Mouse (Mus musculus) lung, postnatal 0 days (tissue): ENCODE measurements around the gene Slc12a7. TPM values are rescaled to one million over a fixed set of nuclear protein-coding genes. Genes with fewer than 3 reads are reported as not detected.

ENCODE experiments used
- ATAC-seq: fragments of 200-750 bp; cut with Nextera tagmentation; 2 replicates; pipeline ENCODE4 v1.8.0; 2017; ENCODE audit warnings: moderate library complexity
- DNase-seq: peaks from one replicate; pipeline ENCODE4 v3.0.0-alpha.2; 2016; ENCODE audit warnings: low spot score
- H3K27ac ChIP-seq: fragments of 300-500 bp; sonication (generic); 2 replicates; pipeline ENCODE4 v1.5.1; 2014; ENCODE audit warnings: antibody characterized with exemption, mild to moderate bottlenecking, low read length, mixed read lengths
- H3K27me3 ChIP-seq: fragments of 300-500 bp; sonication (generic); replicated peaks from 2 replicates; pipeline ENCODE4 v1.6.1; 2014; ENCODE audit warnings: low read length, mixed read lengths; ENCODE audit not compliant: insufficient read depth
- H3K36me3 ChIP-seq: fragments of 300-500 bp; sonication (generic); 2 replicates; pipeline ENCODE4 v1.6.1; 2014; ENCODE audit warnings: low read length, mixed read lengths; ENCODE audit not compliant: insufficient read depth
- H3K4me1 ChIP-seq: fragments of 300-500 bp; sonication (generic); 2 replicates; pipeline ENCODE4 v1.6.1; 2014; ENCODE audit warnings: antibody characterized with exemption, low read depth, low read length, mixed read lengths; ENCODE audit not compliant: insufficient read depth
- H3K4me2 ChIP-seq: fragments of 300-500 bp; sonication (generic); replicated peaks from 2 replicates; pipeline ENCODE4 v1.6.1; 2014; ENCODE audit warnings: low read depth, mild to moderate bottlenecking, low read length, moderate library complexity, mixed read lengths
- H3K4me3 ChIP-seq: fragments of 300-500 bp; sonication (generic); 2 replicates; pipeline ENCODE4 v1.5.1; 2014; ENCODE audit warnings: low read depth, low read length
- H3K9ac ChIP-seq: fragments of 300-500 bp; sonication (generic); replicated peaks from 2 replicates; pipeline ENCODE4 v1.6.1; 2014; ENCODE audit warnings: low read depth, mild to moderate bottlenecking
- H3K9me3 ChIP-seq: fragments of 300-500 bp; sonication (generic); 2 replicates; pipeline ENCODE4 v1.6.1; 2016; ENCODE audit warnings: low read length, mixed read lengths
- CTCF ChIP-seq: IDR thresholded peaks from 2 replicates; pipeline ENCODE4 v1.5.1; 2016; ENCODE audit warnings: antibody characterized with exemption, mild to moderate bottlenecking
- EP300 ChIP-seq: IDR thresholded peaks from 2 replicates; pipeline ENCODE4 v1.6.1; 2016; ENCODE audit warnings: antibody characterized with exemption, mild to moderate bottlenecking, control low read depth
- WGBS: fragments of 180-500 bp; shearing (Covaris S2); extraction: QIAGEN DNeasy Blood & Tissue Kit; methylation state at CpG from one replicate; pipeline ENCODE4 v1.1.7; 2014; 5-methylcytosine and 5-hydroxymethylcytosine counted together
- polyA plus RNA-seq: library from polyadenylated mRNA; unstranded; fragments of >200 nt; fragmentation: Nextera tagmentation; extraction: Ambion mirVana; gene quantifications from 2 replicates; pipeline ENCODE4 v1.2.1, GENCODE M21; 2015

The Slc12a7 gene
- polyA plus RNA-seq, 1 experiment from 2014 or later, result 10.5 TPM

GRCm38 (mm10) chr13:73799110-73799509, 66.2 kb downstream of the Slc12a7 start:
- no peak overlapping the region for H3K27ac ChIP-seq
- 0 out of 2 replicates have a peak, but pooled peaks cover 4% of the 10 kb centered on the region for H3K36me3 ChIP-seq

GRCm38 (mm10) chr13:73803450-73804178, 70.7 kb downstream of the Slc12a7 start:
- no peak overlapping the region for H3K9ac ChIP-seq
- H3K4me2 ChIP-seq, result no peak overlapping the region
- DNase-seq, result peak; percentile 91
- H3K27ac ChIP-seq, result peak overlapping the region; percentile 64
- ATAC-seq, result peak; percentile 96
- H3K27me3 ChIP-seq, result no peaks in the 10 kb centered on the region
- no peaks in the 10 kb centered on the region for H3K36me3 ChIP-seq
- 48% methylated on average over 8 of the region's 8 CpGs for WGBS
- TF ChIP-seq EP300 (peak; percentile 79), CTCF (no peak)
- H3K9me3 ChIP-seq, result no peaks in the 10 kb centered on the region
- H3K4me3 ChIP-seq, result no peak overlapping the region
- H3K4me1 ChIP-seq, result no peaks in the 10 kb centered on the region

More at GRCm38 (mm10) chr13:73799110-73799509, 66.2 kb downstream of the Slc12a7 start:
- TF ChIP-seq CTCF (no peak), EP300 (no peak)
- H3K4me1 ChIP-seq, result no peaks in the 10 kb centered on the region
- H3K27me3 ChIP-seq, result no peaks in the 10 kb centered on the region
- no peaks in the 10 kb centered on the region for H3K9me3 ChIP-seq
- no peak for ATAC-seq
- 84% methylated on average over 5 of the region's 5 CpGs for WGBS
- DNase-seq, result no peak
- no peak overlapping the region for H3K4me2 ChIP-seq
- H3K4me3 ChIP-seq, result no peak overlapping the region
- no peak overlapping the region for H3K9ac ChIP-seq

- Histone ChIP-seq H3K27me3 (no peaks in the 10 kb centered on the region), H3K36me3 (no peaks in the 10 kb centered on the region), H3K27ac (no peak overlapping the region), H3K4me1 (no peaks in the 10 kb centered on the region), H3K4me3 (no peak overlapping the region), H3K9me3 (no peaks in the 10 kb centered on the region), H3K4me2 (no peak overlapping the region), H3K9ac (no peak overlapping the region)
- ATAC-seq (no peak), DNase-seq (no peak)
- TF ChIP-seq EP300 (no peak), CTCF (no peak)
- WGBS, result 96% methylated on average over 5 of the region's 5 CpGs
Measured at GRCm38 (mm10) chr13:73804914-73805313, 72.0 kb downstream of the Slc12a7 start.

- Histone ChIP-seq H3K27ac (no peak overlapping the region), H3K4me3 (no peak overlapping the region), H3K9ac (no peak overlapping the region), H3K4me1 (no peaks in the 10 kb centered on the region), H3K27me3 (no peaks in the 10 kb centered on the region), H3K9me3 (no peaks in the 10 kb centered on the region), H3K36me3 (no peaks in the 10 kb centered on the region), H3K4me2 (no peak overlapping the region)
- 78% methylated on average over 3 of the region's 3 CpGs for WGBS
- DNase-seq (no peak), ATAC-seq (peak; percentile 68)
- TF ChIP-seq EP300, result no peak
- TF ChIP-seq CTCF, result no peak
Measured at GRCm38 (mm10) chr13:73812936-73813335, 80.0 kb downstream of the Slc12a7 start.

- H3K4me2 ChIP-seq, result no peak overlapping the region
- H3K4me1 ChIP-seq, result no peaks in the 10 kb centered on the region
- H3K36me3 ChIP-seq, result no peaks in the 10 kb centered on the region
- ATAC-seq (no peak), DNase-seq (no peak)
- H3K27me3 ChIP-seq, result no peaks in the 10 kb centered on the region
- no peak overlapping the region for H3K9ac ChIP-seq
- H3K27ac ChIP-seq, result no peak overlapping the region
- no peaks in the 10 kb centered on the region for H3K9me3 ChIP-seq
- WGBS, result 91% methylated on average over 7 of the region's 7 CpGs
- no peak for TF ChIP-seq CTCF
- TF ChIP-seq EP300, result no peak
- no peak overlapping the region for H3K4me3 ChIP-seq
Measured at GRCm38 (mm10) chr13:73814181-73814580, 81.3 kb downstream of the Slc12a7 start.

- no peak overlapping the region for H3K4me2 ChIP-seq
- TF ChIP-seq EP300, result no peak
- H3K27me3 ChIP-seq, result no peaks in the 10 kb centered on the region
- H3K4me3 ChIP-seq, result no peak overlapping the region
- no peak overlapping the region for H3K27ac ChIP-seq
- no peaks in the 10 kb centered on the region for H3K9me3 ChIP-seq
- no peak for DNase-seq
- H3K9ac ChIP-seq, result no peak overlapping the region
- H3K4me1 ChIP-seq, result no peaks in the 10 kb centered on the region
- WGBS, result 79% methylated on average over 6 of the region's 6 CpGs
- H3K36me3 ChIP-seq, result no peaks in the 10 kb centered on the region
- ATAC-seq, result no peak
Measured at GRCm38 (mm10) chr13:73816338-73816737, 83.4 kb downstream of the Slc12a7 start.
